Mouse (Mus musculus): ENCODE data around the gene Cldn22. TPM values are rescaled to one million over a fixed set of nuclear protein-coding genes. Genes with fewer than 3 reads are reported as not detected.
"Not testable (repeated sequence)": the region's sequence is repeated elsewhere in the genome, so short reads cannot be mapped to it uniquely, and the experiment has no call there.

Cldn22 gene
- polyA plus RNA-seq, 1 experiment from 2014 or later, result not detected

GRCm38 (mm10) chr8:47821843-47822242 lies 2.4 kb upstream of the Cldn22 start, which contains the start of gene Cldn24:
TSS of gene Cldn24 (plus strand) at chr8:47822143.
- Histone ChIP-seq H3K27me3 (ENCODE audit: control insufficient read depth, insufficient read depth, low read depth, low read length) (no peaks in the 10 kb centered on the region), H3K9me3 (replicated peaks; ENCODE audit: control insufficient read depth, low read length, poor library complexity, severe bottlenecking) (no peaks in the 10 kb centered on the region), H3K9ac (ENCODE audit: low read depth, low read length) (no peak within 1 kb of the TSS), H3K36me3 (ENCODE audit: control insufficient read depth, insufficient read depth, low read length) (no peaks in the 10 kb centered on the region), H3K4me1 (ENCODE audit: control insufficient read depth, insufficient read depth, low read length) (peaks cover 8% of the 10 kb centered on the region; the same call in 1 of the 2 replicates), H3K27ac (ENCODE audit: low read length) (no peak within 1 kb of the TSS), H3K4me2 (ENCODE audit: low read length) (no peak within 1 kb of the TSS), H3K4me3 (ENCODE audit: low read depth, low read length) (no peak within 1 kb of the TSS)
- WGBS, result 88% methylated on average over 6 of the region's 6 CpGs
- no peak for ATAC-seq

GRCm38 (mm10) chr8:47822541-47822940 lies 1.7 kb upstream of the Cldn22 start:
- H3K4me2 ChIP-seq (ENCODE audit: low read length); H3K27ac ChIP-seq (ENCODE audit: low read length); H3K27me3 ChIP-seq (ENCODE audit: control insufficient read depth, insufficient read depth, low read depth, low read length); H3K9ac ChIP-seq (ENCODE audit: low read depth, low read length); ATAC-seq; H3K4me1 ChIP-seq (ENCODE audit: control insufficient read depth, insufficient read depth, low read length); H3K4me3 ChIP-seq (ENCODE audit: low read depth, low read length); H3K36me3 ChIP-seq (ENCODE audit: control insufficient read depth, insufficient read depth, low read length); H3K9me3 ChIP-seq (replicated peaks; ENCODE audit: control insufficient read depth, low read length, poor library complexity, severe bottlenecking): not testable (repeated sequence)
- 87% methylated on average over 7 of the region's 9 CpGs for WGBS

GRCm38 (mm10) chr8:47823777-47824176 lies 505 bp upstream of the Cldn22 start:
- 55% methylated on average over 10 of the region's 10 CpGs for WGBS
- H3K27me3 ChIP-seq (ENCODE audit: control insufficient read depth, insufficient read depth, low read depth, low read length), result no peaks in the 10 kb centered on the region
- H3K4me1 ChIP-seq (ENCODE audit: control insufficient read depth, insufficient read depth, low read length), result peaks cover 8% of the 10 kb centered on the region; the same call in 1 of the 2 replicates
- no peaks in the 10 kb centered on the region for H3K36me3 ChIP-seq (ENCODE audit: control insufficient read depth, insufficient read depth, low read length)
- ATAC-seq, result no peak
- no peaks in the 10 kb centered on the region for H3K9me3 ChIP-seq (replicated peaks; ENCODE audit: control insufficient read depth, low read length, poor library complexity, severe bottlenecking)
- H3K9ac ChIP-seq (ENCODE audit: low read depth, low read length), result no peak overlapping the region
- H3K4me2 ChIP-seq (ENCODE audit: low read length), result no peak overlapping the region
- H3K27ac ChIP-seq (ENCODE audit: low read length), result no peak overlapping the region
- H3K4me3 ChIP-seq (ENCODE audit: low read depth, low read length), result no peak overlapping the region

DNA sequence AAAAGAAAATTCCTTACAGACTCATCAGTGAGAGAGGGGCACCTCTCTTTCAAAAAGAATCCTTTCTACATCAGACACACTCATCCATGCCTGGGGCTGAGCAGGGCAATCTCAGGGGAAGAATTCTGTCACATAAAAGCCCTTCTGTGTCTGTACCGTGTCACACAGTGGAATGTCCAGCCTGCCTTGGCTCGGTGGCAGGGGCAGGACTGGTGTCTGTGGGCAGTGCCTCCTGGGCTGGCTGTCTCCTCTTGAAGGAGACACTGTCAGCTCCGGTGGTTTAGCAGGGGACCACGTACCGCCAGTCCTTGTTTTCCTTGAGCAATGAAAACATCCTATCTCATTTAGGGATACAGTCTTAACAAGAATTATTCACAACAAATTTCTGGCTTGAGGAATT lies 1.3 kb downstream of the Cldn22 start:
- H3K4me3 ChIP-seq (ENCODE audit: low read depth, low read length), result no peak overlapping the region
- ATAC-seq, result peak; percentile 16; the same call in 1 of the 2 replicates
- H3K9me3 ChIP-seq (replicated peaks; ENCODE audit: control insufficient read depth, low read length, poor library complexity, severe bottlenecking), result no peaks in the 10 kb centered on the region
- no peaks in the 10 kb centered on the region for H3K27me3 ChIP-seq (ENCODE audit: control insufficient read depth, insufficient read depth, low read depth, low read length)
- no peak overlapping the region for H3K4me2 ChIP-seq (ENCODE audit: low read length)
- WGBS, result 59% methylated on average over 5 of the region's 5 CpGs
- no peaks in the 10 kb centered on the region for H3K36me3 ChIP-seq (ENCODE audit: control insufficient read depth, insufficient read depth, low read length)
- no peak overlapping the region for H3K9ac ChIP-seq (ENCODE audit: low read depth, low read length)
- H3K27ac ChIP-seq (ENCODE audit: low read length), result no peak overlapping the region
- peaks cover 8% of the 10 kb centered on the region; the same call in 1 of the 2 replicates for H3K4me1 ChIP-seq (ENCODE audit: control insufficient read depth, insufficient read depth, low read length)

DNA sequence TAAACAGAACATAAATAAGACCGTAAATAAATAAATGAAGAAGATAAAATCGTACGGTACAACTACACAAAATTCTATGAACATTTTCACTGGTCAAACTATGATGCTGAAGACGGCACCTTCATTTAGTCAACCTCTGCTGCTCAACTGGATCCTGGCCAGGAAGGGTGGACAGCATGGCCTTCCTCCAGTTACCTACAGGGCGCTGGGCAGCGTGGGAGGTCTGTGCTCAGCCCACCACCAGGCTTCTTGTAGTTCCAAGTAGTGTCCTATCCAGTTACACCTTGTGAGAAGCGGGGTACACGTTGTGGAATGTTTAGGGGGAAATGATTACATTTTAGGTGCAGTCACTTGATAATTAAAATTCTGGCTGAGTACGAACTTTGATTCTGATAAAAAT lies 2.6 kb downstream of the Cldn22 start:
- H3K4me1 ChIP-seq (ENCODE audit: control insufficient read depth, insufficient read depth, low read length), result peaks cover 8% of the 10 kb centered on the region; the same call in 1 of the 2 replicates
- H3K4me2 ChIP-seq (ENCODE audit: low read length), result no peak overlapping the region
- H3K27me3 ChIP-seq (ENCODE audit: control insufficient read depth, insufficient read depth, low read depth, low read length), result no peaks in the 10 kb centered on the region
- no peaks in the 10 kb centered on the region for H3K9me3 ChIP-seq (replicated peaks; ENCODE audit: control insufficient read depth, low read length, poor library complexity, severe bottlenecking)
- no peak overlapping the region for H3K9ac ChIP-seq (ENCODE audit: low read depth, low read length)
- 89% methylated on average over 9 of the region's 9 CpGs for WGBS
- no peaks in the 10 kb centered on the region for H3K36me3 ChIP-seq (ENCODE audit: control insufficient read depth, insufficient read depth, low read length)
- no peak overlapping the region for H3K27ac ChIP-seq (ENCODE audit: low read length)
- H3K4me3 ChIP-seq (ENCODE audit: low read depth, low read length), result no peak overlapping the region
- ATAC-seq, result no peak

DNA sequence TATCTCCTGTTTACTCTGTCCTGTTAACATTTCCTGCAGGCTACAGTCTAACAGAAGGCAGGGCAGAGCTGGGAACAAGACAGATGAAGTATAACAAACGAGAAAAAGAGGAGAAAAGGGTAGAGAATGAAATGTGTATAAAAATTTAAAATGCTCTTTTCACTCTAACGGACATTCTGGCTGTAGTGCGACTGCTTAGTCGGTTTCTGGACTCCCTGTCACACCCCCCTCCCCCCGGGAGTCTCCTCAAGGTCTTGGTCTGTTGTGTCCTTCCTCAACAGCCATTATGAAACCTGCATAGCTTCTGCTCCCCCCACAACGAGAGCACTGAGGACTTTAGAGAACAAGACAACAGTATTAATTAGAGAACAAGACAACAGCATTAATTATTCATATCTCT lies 8.3 kb downstream of the Cldn22 start:
- Histone ChIP-seq H3K9ac (ENCODE audit: low read depth, low read length) (no peak overlapping the region), H3K9me3 (replicated peaks; ENCODE audit: control insufficient read depth, low read length, poor library complexity, severe bottlenecking) (no peaks in the 10 kb centered on the region), H3K27ac (ENCODE audit: low read length) (no peak overlapping the region), H3K4me2 (ENCODE audit: low read length) (no peak overlapping the region), H3K36me3 (ENCODE audit: control insufficient read depth, insufficient read depth, low read length) (no peaks in the 10 kb centered on the region), H3K4me3 (ENCODE audit: low read depth, low read length) (no peak overlapping the region), H3K27me3 (ENCODE audit: control insufficient read depth, insufficient read depth, low read depth, low read length) (no peaks in the 10 kb centered on the region), H3K4me1 (ENCODE audit: control insufficient read depth, insufficient read depth, low read length) (no peaks in the 10 kb centered on the region)
- 85% methylated on average over 6 of the region's 6 CpGs for WGBS
- ATAC-seq, result no peak

DNA sequence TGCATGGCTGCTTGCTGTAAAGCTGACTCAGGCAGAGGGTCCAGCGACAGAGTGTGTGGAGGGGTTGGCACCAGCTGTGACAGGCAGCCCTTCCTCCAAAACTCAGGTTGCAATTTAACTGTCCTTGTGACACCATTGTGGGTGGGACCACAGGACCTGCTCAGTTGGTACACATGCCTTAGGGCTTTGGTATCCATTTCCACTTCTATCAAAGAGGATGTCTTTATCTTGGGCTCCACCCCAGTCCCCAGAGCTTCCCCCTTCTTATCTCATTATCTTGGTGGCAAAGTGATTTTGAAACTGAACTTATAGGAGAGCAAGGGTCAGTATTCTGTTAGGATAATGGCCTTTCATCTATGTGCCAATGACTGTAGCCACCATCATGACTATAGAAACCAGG lies 9.7 kb downstream of the Cldn22 start:
- H3K36me3 ChIP-seq (ENCODE audit: control insufficient read depth, insufficient read depth, low read length), result no peaks in the 10 kb centered on the region
- no peaks in the 10 kb centered on the region for H3K4me1 ChIP-seq (ENCODE audit: control insufficient read depth, insufficient read depth, low read length)
- H3K4me3 ChIP-seq (ENCODE audit: low read depth, low read length), result no peak overlapping the region
- WGBS, result 79% methylated on average over 1 of the region's 1 CpGs
- no peaks in the 10 kb centered on the region for H3K27me3 ChIP-seq (ENCODE audit: control insufficient read depth, insufficient read depth, low read depth, low read length)
- no peak overlapping the region for H3K27ac ChIP-seq (ENCODE audit: low read length)
- no peak overlapping the region for H3K4me2 ChIP-seq (ENCODE audit: low read length)
- no peak overlapping the region for H3K9ac ChIP-seq (ENCODE audit: low read depth, low read length)
- ATAC-seq, result no peak
- H3K9me3 ChIP-seq (replicated peaks; ENCODE audit: control insufficient read depth, low read length, poor library complexity, severe bottlenecking), result no peaks in the 10 kb centered on the region

DNA sequence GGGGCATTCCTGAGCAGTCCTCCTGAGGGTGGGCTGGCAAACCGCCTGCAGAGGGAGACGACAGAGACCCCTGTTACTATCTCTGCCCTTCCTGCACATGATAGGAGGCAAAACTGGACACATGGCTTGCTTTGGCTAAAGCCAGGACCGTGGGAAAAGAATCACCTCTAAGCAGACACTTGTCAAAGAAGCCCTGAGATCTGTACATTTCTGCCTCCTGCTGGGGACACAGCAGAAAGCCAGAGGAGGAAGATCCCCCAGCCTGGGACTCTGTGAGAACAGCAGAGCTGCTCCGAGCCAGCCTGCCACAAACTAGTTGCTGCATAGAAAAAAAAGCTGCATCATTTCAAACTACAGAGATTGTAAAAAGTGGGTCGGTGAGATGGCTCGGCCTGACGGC lies 18.8 kb downstream of the Cldn22 start:
- no peak for ATAC-seq
- Histone ChIP-seq H3K4me2 (ENCODE audit: low read length) (no peak overlapping the region), H3K36me3 (ENCODE audit: control insufficient read depth, insufficient read depth, low read length) (peaks cover 6% of the 10 kb centered on the region; the same call in 1 of the 2 replicates), H3K9ac (ENCODE audit: low read depth, low read length) (no peak overlapping the region), H3K9me3 (replicated peaks; ENCODE audit: control insufficient read depth, low read length, poor library complexity, severe bottlenecking) (no peaks in the 10 kb centered on the region), H3K4me3 (ENCODE audit: low read depth, low read length) (no peak overlapping the region), H3K4me1 (ENCODE audit: control insufficient read depth, insufficient read depth, low read length) (no peaks in the 10 kb centered on the region), H3K27me3 (ENCODE audit: control insufficient read depth, insufficient read depth, low read depth, low read length) (no peaks in the 10 kb centered on the region), H3K27ac (ENCODE audit: low read length) (no peak overlapping the region)
- WGBS, result 83% methylated on average over 7 of the region's 7 CpGs

- WGBS, result 96% methylated on average over 10 of the region's 10 CpGs
- Histone ChIP-seq H3K27ac (ENCODE audit: low read length) (no peak overlapping the region), H3K9me3 (replicated peaks; ENCODE audit: control insufficient read depth, low read length, poor library complexity, severe bottlenecking) (no peaks in the 10 kb centered on the region), H3K36me3 (ENCODE audit: control insufficient read depth, insufficient read depth, low read length) (peaks cover 9% of the 10 kb centered on the region; the same call in 1 of the 2 replicates), H3K9ac (ENCODE audit: low read depth, low read length) (no peak overlapping the region), H3K4me3 (ENCODE audit: low read depth, low read length) (no peak overlapping the region), H3K27me3 (ENCODE audit: control insufficient read depth, insufficient read depth, low read depth, low read length) (no peaks in the 10 kb centered on the region), H3K4me1 (ENCODE audit: control insufficient read depth, insufficient read depth, low read length) (no peaks in the 10 kb centered on the region), H3K4me2 (ENCODE audit: low read length) (no peak overlapping the region)
- no peak for ATAC-seq
Measured at GRCm38 (mm10) chr8:47843651-47844050, 19.4 kb downstream of the Cldn22 start.
